Mouse (Mus musculus) testis, adult 2 months (tissue): ENCODE results near the gene Slc6a9.

Experiments used
- CTCF ChIP-seq: fragments of 200-500 bp; IDR thresholded peaks from 2 replicates; pipeline ENCODE4 v1.5.1; 2012; ENCODE audit warnings: low read depth, mild to moderate bottlenecking, inconsistent platforms, low read length, moderate library complexity; ENCODE audit not compliant: control insufficient read depth, insufficient read depth, insufficient replicate concordance
- POLR2A ChIP-seq: fragments of 200-500 bp; IDR thresholded peaks from 2 replicates; pipeline ENCODE4 v1.6.1; 2012; ENCODE audit warnings: low read depth, mild to moderate bottlenecking, inconsistent platforms, low read length, moderate library complexity; ENCODE audit not compliant: control insufficient read depth

DNA sequence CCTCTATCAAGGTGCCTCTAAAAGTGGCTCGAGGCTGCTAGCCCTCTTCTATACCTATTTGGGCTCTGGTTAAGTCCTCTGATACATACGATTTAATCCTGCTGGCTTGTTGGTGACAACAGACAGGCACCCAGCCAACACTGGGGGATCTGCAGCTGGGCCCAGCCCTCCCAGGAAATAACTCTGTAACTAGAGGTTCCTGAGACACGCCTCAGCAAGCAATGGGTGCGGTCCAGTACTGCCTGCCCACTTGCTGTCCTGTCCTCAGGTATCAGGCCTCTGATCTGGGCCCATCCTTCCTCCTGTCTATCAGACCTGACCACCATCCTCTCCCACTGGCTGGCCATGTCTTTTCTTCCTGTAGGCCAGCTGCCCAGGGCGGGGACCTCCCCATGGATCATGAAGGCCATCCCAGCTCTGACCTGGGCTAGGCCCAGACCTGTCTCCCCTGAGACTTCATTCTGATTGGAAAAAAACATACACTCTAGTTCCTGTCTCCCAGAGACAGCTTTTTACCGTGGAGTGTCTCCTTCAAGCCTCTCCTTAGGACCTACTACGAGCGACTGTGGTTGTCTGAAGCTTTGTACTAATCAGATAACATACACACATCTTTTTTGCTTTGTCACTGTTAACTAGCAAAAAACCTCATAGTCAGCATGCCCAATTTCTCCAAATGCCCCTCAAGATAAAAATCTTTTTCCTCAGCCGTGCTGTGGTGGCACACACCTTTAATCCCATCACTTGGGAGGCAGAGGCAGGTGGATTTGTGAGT, 2.2 kb upstream of the Slc6a9 start:
- no peak for TF ChIP-seq CTCF
- TF ChIP-seq POLR2A: no peak
